Mouse (Mus musculus): ENCODE results near the gene Plekhg5.

Plekhg5 gene

DNA sequence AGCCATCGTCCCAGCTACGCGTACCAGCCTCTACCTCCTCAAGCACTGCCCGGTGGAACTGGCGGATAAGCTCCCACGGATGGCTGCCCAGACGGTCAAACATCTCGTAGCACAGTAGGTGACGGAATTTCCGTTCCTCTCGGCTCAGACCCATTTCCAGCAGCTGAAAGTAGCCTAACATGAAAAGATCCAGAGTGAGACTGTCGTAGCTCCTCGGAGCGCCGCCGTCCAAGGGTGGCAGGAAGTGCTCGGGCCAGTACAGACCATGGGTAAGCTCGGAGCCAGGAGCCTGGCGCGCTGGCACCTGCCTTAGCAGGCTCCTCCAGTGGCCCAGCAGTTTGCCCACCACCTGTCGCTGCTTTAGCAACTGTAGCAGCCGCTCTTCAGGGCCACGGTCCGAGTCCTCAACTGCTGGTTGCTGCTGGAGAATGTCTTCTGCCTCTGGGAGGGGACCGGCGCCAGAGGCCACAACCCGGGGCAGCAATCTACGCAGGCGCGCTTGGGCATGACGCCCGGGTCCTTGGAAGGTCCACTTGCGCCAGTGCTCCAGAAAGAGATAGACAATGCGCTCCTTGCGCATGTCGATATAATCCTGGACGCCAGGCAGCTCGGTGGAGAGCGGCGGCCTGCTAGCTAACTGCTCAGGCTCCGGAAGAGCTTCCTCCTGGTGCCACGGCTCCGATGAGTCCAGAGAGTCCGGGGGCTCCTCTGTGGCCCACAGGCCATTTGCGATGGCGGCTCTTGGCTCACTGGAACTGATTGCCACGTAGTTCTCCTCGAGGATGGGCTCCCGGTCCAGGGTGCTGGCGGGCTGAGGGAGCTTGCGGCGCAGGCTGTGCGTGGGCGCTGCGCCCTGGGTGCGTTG, 53.1 kb downstream of the Plekhg5 start:
- DNase-seq (ENCODE audit: low spot score in 2 of 2), result no peak

DNA sequence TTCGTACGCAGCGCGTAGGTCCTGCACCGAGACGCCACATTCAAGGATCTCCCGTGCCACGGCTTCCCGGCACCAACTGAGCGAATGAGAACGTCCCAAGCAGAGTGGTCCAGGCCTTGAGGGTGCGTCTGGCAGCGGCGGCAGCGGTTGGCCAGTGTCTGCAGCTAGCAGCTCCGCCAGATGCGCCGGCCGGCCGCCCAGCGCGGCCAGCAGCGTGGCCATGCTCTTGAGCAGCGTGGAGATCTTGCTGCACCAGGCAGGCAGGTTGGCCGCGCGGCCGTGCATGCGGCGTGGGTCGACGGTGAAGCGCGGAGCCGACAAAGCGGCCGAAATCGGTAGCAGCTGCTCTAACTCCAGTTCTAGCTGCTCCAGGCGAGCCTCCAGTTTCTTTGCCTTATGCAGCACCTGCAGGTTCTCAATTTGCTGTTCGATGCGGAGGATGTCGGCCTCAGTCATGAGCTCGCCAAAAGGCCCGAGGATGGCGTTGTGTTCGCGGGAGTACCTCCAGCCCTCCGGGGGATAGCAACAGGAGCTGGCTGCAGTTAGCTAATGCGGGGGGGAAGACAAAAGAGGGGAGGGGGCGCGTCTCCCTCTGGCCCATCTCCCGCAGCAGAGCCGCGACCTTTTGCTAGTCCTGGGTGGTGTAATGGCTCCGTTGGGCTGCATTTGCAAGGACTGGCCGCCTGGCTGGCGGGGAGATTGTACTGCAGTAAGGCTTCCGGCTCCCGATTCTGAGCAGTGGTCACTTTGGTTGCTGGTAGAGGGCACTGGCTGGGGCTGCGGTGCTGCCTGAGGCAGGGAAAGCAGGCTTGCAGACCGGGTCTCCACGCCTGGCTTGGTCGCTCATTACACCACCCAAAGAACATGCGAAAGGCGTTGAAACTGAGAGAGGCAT, 54.0 kb downstream of the Plekhg5 start:
- DNase-seq (ENCODE audit: low spot score in 2 of 2), result no peak

DNA sequence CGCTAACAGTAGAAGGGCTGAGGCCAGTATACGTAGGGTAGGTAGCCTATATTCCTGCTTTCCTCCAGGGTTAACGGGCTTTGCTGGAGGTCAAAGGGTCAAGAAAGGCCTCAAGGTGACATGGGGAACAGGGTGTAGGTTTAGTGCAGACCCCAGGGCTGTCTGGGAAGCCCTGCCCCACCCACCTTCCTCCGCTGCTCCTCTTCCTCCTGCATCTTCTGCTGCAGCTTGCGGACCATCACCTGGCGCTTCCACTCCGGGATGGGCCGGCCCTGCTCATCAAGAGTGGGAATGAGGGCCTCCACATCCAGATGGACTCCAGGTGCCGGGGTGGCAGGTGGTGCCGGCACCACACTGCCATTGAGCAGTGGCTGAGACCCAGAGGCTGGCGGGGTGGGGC, 55.6 kb downstream of the Plekhg5 start:
- no peak for DNase-seq (ENCODE audit: low spot score in 2 of 2)

DNA sequence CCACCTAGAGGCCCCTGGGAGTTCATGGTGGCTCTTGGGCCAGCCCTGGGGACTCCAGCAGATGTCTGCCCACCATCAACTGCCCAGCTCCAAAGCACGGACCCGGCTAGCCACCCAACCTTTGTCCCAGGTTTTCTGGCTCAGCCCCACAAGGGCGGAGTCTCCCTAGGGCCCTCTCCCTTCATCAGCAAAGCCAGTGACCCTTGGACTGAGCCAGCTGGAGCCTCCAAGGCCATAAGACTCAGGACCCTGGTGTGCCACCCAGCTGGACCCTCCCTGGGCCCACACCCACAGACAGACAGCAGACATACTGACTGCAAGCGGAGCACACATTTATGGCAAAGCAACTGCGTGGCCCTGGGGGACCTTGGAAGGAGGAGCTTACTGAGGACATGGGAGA, 56.5 kb downstream of the Plekhg5 start:
- DNase-seq (ENCODE audit: low spot score in 2 of 2), result no peak

DNA sequence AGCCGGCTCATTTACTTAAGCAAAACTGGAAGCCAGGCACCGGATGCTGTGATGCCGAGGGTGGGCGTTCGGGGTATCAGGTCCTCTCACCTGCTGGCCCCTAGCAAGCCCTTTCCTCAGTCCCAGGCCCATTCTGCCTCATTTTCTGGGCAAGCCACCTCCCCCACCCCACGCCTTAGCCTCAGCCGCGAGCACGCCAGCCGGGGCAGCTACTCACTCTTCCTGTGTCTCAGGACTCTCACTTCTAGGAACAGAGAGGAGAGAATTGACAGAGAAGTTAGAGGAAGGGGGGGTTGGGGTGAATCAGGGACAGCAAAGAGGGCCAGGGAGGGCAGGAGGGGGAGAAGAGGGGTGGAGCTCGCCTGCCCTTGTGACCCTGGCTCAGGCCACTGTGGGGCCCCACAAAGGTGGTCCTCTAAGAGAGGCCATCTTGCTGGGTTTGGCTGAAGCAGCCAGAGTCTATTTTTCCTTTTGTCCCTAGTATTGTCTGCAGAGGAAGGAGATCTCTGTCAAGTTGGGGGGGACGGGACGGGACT, 57.2 kb downstream of the Plekhg5 start:
- no peak for DNase-seq (ENCODE audit: low spot score in 2 of 2)

DNA sequence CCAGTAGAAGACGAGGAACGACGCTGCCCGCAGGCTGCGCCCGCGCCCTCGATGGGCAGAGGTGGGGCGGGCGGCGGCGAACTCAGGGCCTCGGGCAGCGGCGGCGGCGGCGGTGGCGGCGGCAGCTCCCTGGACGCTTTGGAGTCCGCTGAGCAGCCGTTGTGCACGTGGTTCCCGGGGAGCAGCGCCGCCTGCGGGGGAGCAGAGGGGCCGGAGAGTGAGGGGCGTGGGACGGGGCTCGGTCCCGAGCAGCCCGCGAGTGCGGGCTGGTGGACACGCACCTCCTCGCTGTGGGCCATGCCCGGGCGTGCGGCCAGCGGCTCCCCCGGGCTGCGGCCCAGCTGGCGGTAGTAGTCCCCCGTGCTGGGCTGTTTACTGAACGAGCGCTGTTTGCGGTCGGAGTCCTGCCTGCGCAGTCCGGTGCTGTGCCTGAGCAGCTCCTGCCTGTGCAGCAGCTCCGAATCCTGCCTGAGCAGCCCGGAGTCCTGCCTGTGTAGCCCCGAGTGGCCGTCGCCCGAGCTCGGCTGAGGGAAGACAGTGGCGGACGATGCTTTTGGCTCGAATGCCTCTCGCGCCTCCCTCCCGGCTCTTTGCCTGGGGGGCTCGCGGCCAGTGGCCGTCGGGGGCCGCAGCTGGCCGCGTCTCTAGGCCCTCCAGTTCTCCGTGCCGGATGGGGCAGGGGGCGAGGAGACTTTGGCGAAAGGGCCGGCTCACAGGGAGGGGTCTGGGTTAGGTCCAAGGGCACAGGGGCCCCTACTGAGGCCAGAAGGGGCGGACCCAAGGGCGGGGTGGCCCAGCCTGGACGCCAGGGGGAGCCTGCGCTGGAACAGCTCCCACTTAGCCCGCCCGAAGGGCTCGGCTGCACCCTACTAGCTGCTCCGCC, 58.7 kb downstream of the Plekhg5 start:
- DNase-seq (ENCODE audit: low spot score in 2 of 2), result no peak

DNA sequence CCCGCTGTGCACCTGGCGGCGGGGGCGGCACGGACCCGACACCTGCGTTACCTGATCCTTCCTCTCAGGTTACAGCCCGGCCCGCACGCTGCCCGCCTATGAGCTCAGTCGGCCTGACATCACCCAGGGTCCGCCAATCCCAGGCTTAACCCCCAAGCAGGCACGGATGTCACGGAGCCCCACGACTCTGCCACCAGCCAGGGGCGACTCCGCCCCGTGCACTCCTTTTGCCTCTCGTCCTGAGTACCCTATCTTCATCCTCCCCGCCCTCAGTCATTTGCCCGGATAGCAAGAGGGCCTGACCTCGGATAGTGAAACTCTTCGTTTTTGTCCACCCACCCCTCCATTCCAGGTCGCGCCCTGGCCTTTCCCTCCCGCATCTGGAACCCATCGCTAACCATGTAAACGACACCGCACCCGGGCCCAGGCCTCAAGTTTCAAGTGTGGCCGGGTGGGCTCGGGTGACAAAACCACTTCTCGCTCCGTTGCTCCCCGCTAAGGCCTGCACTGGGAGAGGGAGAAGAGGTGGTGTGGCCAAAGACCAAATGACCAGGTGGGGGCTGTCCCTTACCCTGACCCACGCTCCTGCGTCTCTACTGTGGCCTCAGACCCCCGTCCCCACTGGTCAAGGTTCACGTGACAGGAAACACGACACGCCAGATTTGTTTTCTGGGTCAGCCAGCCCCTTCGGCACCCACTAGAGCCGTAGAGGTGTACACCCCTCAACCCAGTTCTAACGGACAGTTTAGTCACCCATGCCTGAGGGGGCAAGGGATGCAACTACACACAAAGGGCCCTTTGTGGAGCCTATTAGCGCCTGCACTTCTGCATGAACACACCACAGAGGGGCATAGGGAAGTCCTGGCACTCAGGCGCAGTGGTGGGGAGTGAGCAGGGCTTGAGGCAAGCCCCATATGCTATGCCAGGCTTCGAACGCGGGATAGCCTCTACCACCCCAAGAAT, 59.8 kb downstream of the Plekhg5 start:
- DNase-seq (ENCODE audit: low spot score in 2 of 2), result no peak

DNA sequence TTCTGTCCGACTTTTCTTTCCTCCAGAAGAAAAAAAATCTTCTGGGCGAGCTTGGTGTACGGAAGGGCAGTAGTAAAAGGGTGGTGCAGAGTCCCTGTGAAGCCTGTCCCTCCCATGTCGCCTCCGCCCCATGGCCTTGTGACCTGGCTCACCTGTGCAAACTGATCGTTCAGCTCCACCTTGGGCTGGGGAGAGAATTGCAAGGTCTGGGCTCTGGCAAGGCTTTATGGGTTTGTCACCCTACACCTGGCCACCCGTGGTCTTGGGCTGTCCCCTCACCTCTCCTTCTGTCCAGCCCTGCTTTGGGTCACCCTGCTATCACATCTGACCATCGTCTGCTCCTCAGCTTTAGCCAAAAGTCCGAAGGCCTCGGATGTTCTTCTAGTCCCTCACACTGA, 60.5 kb downstream of the Plekhg5 start:
- DNase-seq (ENCODE audit: low spot score in 2 of 2), result no peak

DNA sequence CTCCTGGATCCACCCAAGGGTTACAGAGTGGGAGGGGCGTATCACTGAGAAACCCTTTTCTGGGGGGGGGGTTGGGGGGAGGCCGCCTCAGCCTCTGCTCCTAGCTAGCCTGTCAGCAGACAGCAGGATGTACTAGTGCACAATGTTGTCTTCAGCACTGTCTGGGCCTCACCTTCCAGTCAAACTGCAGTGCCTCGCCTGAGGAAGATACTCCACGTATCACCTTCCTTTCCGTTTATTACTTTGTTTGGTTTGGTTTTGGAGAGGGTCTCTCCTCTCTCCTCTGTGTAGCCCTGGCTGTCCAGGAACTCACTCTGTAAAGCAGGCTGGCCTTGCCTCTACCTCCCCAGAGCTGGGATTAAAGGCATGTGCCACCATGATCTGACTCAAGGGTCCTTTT, 60.9 kb downstream of the Plekhg5 start:
- DNase-seq (ENCODE audit: low spot score in 2 of 2), result no peak

DNA sequence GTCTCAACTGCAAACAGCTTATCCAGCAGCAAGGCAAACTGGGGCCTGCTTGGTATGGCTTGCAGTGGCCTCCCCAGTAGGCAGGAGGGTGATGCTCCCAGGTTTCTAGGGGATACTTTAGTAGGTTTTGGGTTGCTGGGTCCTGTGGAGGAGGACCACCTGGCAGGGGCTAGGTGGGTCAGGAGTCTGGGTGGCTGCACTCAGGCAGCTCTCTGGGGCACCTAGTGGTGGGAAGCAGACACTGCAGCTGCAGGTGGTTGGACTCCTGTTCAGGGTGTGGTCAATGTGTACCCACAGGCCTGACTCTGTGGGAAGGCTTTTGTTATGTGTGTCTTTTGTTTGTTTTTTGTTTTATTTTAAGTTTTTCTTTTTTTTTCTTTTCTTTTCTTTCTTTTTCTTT, 62.2 kb downstream of the Plekhg5 start:
- DNase-seq (ENCODE audit: low spot score in 2 of 2), result no peak

DNA sequence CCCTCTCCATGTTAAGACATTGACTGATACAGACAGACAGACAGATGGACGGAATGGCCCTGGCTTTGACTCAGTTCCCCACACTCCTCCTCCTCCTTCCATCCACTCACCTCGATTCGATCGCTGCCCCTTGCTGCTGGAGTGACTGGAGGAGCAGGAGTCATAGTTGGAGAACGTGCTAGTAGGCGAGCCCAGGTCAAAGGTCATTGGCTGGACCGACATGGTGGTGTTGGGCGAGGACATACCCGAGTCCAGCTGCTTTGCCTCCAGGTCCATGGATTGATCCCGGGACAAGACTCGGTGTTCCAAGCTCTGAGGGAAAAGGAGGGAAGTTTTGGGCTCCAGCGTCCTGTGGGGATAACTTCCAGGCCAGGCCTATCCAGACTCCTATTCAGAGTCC, 63.1 kb downstream of the Plekhg5 start:
- no peak for DNase-seq (ENCODE audit: low spot score in 2 of 2)

DNA sequence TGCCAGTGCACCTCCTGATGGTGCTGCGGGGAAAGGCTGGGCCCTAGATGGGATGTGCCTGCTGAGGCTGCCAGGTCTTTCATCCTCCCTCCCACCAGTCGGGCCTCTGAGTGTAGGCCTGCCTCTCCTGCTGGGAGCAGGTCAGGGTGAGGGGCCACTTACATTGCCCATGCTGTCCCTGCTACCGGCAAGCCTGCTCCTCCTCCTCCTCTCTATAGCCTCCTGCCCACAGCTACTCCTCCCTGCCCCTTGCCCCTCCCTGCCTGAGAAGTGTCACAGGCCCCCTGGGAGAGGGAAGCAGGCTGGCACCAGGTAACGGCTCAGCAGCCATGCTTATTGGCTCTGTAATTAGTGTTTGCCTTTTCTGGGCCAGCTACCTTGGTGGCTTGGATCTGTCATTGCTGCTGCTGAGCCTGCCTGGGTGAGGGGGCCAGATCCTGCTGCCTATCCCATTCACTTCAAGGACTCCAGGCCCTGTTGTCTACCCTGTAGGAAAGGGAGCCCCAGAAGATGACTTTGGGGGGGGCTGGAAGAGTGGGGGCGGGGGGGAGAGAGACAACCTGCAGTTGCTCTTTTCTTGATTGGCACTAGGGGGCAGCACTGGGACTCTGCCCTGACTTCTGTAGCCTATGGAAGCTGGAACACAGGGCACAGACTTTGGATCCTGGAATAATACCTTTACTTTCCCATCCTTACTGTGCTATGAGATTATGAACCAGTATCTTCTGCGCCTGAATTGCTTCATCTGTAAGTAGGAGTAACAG, 64.0 kb downstream of the Plekhg5 start:
- no peak for DNase-seq (ENCODE audit: low spot score in 2 of 2)

DNA sequence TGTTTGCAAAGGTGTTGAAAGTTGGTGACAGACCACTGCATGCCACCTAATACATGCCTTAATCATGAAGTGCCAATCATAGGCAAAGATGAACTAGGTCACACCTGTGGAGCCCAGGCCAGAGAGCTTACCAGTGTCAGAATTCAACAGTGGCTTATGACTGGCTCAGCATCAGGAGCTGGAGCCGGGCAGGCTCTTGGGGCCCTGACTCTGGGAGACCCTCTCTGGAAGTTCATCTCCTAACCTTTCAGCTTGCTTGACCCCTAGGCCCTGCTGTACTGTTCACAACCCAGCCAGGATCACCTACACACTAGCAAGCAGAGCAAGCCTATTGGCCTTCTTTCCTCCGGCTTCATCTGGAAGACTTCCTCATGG, 64.6 kb downstream of the Plekhg5 start:
- no peak for DNase-seq (ENCODE audit: low spot score in 2 of 2)

DNA sequence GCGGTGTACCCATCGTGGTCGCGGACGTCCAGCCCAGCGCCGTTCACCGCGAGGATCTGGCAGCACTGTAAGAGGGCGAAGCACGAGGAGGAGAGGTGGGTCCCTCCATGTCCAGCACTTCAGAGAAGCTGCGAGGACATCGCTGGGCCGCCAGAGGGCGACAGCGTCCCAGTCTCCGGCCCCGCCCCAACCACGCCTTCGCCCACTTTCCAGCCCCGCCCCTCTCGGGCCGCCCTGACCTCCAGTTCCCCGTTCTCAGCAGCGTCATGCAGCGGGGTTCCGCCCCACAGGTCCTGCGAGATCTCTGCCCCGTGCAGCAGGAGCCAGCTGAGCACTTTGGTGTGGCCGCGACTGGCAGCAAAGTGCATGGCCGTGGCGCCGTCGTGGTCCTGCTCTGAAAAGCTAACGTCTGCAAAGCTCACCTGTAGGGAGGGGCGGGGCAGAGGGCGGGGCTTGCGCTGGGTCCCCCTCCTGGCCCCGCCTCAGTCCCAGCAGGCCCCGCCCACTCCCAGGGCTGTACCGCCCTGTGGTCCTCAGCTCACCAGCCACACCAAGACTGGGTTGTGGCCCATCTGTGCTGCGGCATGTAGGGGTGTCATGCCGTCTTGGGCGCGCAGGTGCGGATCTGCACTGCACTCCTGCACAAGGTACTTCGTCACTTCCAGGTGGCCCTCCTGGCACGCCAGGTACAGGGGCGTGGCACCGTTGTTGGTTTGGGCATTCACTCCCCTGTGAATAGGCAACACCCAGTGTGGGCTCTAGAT, 66.4 kb downstream of the Plekhg5 start:
- DNase-seq (ENCODE audit: low spot score in 2 of 2), result peak in 1 of 2 experiments; percentile 65

DNA sequence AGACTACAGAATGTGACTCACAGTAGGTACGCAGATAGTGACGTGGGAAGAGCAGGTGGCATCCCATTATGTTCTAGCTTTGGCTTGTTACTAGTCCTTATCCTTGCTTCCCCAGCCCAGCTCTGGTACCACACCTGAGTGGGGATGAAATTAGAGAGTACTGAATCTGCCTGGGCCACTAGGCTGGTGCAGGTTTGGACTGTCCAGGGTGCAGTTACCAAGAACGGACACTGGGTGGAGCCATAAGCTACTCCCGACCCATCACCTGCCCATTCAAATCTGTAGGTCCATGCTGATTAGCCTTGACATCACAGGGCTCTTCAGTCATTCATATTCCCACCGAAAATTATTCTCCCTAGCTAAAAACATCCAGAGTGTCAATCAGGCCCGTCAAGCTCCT, 68.1 kb downstream of the Plekhg5 start:
- no peak for DNase-seq (ENCODE audit: low spot score in 2 of 2)

DNA sequence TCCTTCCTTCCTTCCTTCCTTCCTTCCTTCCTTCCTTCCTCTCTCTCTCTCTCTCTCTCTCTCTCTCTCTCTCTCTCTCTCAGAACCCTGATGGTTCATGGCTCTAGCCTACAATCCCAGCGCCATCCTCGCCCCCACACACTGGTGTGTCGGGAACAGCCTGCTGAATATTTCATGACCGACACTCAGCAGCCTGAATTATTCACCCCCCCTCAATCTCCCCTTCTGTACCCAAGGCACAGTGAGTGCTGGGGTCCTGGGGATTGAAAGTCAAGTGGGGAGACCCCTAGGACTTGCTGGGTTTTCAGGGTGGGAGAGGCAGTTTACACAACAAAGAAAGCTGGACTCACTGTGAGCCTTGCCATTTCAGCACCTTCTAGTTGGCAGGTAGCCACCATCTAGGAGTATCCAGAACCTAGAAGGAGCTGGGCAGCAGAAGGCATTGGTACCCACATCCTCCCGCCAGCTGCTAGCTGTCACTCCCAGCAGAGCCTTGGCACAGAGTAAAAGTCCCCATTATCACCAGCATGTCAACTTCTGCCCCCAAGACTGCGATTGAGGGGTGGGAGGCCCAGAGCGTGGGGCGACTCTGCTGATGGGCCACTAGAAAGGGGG, 69.3 kb downstream of the Plekhg5 start:
- DNase-seq (ENCODE audit: low spot score in 2 of 2), result no peak

DNA sequence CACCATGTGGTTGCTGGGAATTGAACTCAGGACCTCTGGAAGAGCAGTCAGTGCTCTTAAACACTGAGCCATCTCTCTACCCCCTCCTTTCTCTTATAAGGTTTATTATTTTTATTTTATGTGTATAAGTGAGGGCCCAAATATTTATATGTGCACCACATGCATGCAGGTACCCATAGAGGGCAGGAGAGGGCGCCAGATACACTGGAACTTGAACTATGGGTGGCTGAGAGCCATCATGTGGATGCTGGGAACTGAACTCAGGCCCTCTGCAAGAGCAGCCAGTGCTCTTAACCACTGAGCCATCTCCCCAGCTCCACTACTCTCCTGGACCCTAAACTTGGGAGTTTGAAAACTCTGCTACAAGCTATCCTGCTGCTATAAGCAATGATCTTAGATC, 71.3 kb downstream of the Plekhg5 start:
- no peak for DNase-seq (ENCODE audit: low spot score in 2 of 2)

DNA sequence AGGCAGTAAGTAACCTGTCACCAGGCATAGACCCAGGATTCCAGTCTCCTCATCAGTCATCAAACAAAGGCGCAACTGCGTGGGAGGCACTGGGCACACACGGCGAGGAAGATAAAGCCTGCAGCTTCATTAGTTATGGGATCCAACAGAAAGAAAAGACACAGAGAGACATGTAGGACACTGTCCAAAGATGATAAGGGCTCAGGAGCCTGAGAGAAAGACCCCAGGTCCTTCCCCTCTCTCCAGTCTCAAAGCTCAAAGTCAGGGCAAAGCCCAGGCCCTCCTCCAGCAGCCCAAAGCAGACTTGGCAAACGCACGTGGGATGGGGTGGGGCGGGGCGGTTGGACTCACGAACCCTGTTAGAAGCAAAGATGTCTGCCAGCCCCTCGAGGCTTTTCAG, 73.2 kb downstream of the Plekhg5 start:
- no peak for DNase-seq (ENCODE audit: low spot score in 2 of 2)
